Mouse (Mus musculus) ovary, postnatal 14 days (tissue): Measurements from ENCODE around the gene Bcdin3d.

Experiments
- DNase-seq: peaks from one replicate; pipeline ENCODE4 v3.0.0; 2022; ENCODE audit warnings: low spot score

The Bcdin3d gene

DNA sequence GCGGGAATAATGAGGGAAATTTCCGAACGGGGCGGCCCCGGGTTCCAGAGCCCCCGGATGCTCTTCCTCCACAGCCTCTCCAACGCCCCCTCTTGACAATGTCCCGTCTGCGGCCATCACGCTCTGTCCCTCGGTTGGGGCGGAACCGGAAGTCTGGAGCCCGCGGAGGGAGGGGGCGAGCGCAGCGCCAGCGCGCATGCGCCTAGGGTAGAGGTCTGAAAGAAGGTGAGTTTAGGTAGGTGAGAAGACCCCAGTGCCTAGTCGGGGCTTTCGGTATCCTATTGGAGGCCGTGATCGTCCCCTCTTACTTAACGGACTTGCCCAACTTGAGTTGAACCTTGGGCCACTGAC is at the start of gene Bcdin3d:
Gene Bcdin3d, minus strand, starts transcription at position 155 of the 351 bp plus-strand sequence.
- DNase-seq: peak; percentile 87

DNA sequence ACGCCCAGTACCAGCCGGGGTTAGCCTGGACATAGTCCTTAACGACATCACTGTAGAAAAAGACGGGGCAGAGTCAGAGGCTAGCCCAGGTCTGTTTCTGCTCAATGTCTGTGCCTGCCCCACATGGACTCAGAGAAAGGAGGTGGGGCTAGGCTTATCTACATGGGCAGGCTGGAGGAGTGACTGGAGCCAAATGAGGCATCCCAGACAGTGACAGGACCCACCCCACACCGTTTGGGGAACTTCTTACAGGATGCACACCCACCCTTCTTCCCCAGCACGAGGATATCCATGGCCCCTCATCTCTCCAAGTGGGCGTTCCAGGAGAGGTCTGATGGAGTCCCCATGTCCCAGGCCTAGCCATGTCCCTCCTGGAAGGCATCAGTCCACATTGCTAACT is 45.8 kb upstream of the Bcdin3d start:
- no peak for DNase-seq

DNA sequence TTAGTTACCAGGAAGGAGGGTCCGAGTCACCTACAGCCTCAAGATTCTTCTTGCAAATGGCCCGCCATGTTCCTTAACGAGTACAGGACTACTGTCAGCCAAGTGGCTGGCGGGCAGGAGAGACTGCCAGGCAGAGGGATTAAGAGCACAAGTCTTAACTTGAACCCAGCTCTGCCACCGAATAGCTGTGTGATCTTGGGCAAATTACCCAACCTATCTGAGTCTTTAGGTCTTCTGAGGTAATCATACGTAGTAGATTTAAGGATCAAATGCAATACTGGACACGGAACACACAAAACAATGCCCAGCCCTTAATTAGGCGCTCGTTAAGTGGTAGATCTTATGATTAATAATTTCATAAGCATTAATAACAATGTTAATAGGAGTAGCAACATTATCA is 45.1 kb upstream of the Bcdin3d start:
- no peak for DNase-seq

DNA sequence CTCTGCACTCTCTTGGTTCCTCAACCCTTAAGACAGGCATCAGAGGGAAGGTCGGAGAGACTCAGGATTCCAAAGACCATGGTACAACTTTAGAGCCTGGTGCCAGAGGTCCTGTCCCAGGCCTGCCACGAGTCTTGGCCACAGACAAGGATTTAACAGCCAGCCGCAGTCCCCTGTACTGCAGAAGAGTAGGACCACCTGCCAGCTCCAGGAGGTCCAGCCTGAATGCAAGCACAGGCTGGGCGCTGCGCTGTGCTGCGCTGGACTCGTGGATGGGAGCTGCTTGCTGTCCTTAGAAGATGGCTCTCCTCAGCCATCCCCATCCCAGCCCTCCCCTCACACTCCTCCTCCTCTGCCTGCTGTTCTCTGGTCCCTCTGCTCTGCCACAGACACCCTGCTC is 43.2 kb upstream of the Bcdin3d start:
- no peak for DNase-seq

GRCm38 (mm10) chr15:99516715-99517114 is 42.2 kb upstream of the Bcdin3d start:
- no peak for DNase-seq

DNA sequence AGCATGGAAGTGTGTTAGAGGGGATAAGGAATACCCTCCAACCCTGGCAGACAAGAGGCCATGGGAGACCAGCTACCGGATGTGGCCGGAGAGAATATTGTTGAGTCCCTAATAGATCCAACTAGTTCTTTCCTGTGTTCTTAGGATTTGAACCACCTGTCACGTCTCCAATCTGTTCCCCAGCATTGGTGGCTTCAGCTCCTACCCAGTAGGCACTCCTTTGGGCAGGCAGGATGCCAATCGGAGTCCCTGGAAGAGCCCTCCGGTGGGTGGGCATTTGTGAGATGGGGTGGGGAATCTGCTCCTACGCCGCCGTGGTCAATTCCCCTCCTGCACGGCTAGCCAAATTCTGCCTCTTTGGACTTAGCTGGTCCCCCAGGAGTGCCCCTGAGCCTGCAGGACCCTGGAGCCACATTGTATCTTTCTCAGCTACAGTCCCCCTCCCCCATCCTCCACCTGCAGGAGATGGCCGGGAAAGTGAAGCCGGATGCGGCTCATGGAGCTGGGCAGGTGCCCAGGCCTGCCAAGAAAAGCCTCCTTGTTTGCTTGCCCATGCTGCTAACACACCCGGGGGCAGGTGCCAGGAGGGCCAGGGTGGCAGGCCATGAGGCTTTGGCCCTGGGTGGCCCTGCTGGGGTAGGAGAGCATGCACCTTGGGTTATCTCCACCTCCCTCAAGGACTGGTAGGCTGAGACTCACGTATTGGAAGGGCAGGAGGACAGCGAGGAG is 37.4 kb upstream of the Bcdin3d start:
- peak; percentile 34 for DNase-seq

- DNase-seq: no peak
These were observed 36.1 kb upstream of the Bcdin3d start for GRCm38 (mm10) chr15:99510621-99511020.

GRCm38 (mm10) chr15:99509840-99510239 is 35.3 kb upstream of the Bcdin3d start:
- no peak for DNase-seq

DNA sequence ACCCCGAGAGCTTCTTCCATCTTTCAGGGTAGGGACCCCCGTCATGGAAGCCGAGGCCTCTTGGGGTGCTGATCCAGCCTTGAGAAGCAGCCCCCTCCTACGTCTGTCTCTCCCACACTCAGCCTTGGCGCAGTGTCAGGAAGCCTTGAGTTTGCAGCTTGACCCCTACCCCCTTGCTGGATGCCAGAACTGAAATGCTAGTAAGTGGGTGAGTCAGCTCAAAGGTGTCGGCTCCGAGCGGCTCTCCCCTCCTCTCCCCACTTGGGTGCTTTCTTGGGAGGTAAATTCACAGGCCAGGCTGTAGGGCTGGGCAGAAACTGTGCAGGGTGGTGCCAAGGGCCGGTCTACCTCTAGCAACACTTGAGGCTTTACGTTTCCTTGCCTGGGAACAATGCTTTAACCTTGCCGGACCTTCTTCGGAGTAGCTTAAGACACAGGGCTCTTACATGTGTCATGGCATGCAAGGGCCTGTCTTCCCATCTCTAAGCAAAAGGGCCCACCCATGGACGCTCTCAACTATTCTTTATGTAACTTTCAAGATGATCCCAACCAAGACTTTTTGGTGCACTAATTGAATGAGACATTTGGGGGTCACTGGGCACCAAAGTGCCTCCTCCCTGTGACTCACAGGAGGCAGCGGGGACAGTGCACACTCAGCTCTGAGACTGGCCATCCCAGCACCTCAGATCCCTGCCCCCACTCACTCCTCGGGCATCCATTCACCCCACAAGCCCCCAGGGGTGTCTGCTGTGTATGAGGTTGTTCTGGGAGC is 31.0 kb upstream of the Bcdin3d start:
- peak; percentile 47 for DNase-seq

- no peak for DNase-seq
These were observed 28.7 kb upstream of the Bcdin3d start for GRCm38 (mm10) chr15:99503256-99503655.

GRCm38 (mm10) chr15:99502311-99502831 is 27.8 kb upstream of the Bcdin3d start:
- DNase-seq: no peak

- DNase-seq: peak; percentile 34
These were observed 27.0 kb upstream of the Bcdin3d start for GRCm38 (mm10) chr15:99501292-99502260.

- DNase-seq: no peak
These were observed 25.8 kb upstream of the Bcdin3d start for GRCm38 (mm10) chr15:99500320-99500719.

DNA sequence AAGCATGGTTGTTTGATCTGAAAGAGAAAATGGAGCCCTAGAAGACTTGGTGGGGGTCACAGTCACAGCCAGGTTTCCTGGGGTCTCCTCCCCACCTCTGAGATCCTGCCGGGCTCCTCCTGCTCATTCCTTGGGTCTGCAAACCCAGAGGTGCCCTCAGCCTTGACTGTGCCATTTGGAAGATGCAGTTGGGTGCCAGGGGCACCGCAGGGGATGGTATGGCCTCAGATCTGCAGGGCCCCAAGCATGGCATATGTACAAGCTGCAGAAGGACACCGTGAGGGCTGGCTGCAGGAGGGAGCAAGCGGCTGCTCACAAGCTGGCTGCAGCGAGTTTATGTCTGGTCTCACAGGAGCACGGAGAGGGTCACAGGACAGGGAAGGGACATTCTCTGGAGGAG is 25.2 kb upstream of the Bcdin3d start:
- DNase-seq: no peak

DNA sequence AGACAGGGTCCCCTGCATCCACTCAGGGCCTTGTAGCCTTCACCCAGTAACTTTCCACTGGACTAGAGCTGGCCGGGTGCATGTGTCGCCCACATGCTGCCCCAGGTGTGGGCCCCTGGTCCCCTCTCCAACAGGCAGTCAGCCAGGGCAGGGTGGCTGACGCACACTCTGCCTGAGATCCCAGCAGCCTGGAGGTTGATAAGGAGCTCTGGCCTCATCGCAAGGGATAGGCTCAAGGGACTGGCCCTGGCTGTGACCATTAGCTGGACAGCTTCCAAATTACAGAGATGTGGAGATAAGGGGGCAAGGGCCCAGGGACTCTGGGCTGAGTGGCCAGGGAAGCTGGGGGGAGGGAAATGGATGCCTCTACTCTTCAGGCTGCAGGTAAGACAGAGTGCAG is 24.3 kb upstream of the Bcdin3d start:
- DNase-seq: no peak

DNA sequence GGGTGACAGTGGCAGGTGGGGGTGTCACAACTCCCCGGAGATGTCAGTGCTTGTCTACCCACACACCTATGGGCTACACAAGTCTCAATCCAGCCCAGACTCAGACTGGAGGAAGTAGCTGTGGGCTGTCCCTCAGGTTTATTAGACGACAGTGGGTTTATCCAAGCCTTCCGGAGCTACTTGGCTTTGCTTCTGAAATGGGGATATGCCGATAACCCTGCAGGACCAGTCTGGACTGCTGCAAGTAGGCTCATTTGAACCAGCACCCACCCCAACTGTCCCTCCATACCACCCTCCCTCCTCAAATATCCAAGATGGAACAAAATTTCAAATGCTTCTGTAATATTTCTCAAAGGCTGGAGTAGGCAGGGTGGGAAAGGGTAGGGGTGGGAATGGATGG is 23.8 kb upstream of the Bcdin3d start:
- no peak for DNase-seq

GRCm38 (mm10) chr15:99497527-99498242 is 23.2 kb upstream of the Bcdin3d start:
- DNase-seq: peak; percentile 53

GRCm38 (mm10) chr15:99497061-99497460 is 22.5 kb upstream of the Bcdin3d start:
- DNase-seq: no peak

GRCm38 (mm10) chr15:99484745-99485144 is 10.2 kb upstream of the Bcdin3d start:
- no peak for DNase-seq

DNA sequence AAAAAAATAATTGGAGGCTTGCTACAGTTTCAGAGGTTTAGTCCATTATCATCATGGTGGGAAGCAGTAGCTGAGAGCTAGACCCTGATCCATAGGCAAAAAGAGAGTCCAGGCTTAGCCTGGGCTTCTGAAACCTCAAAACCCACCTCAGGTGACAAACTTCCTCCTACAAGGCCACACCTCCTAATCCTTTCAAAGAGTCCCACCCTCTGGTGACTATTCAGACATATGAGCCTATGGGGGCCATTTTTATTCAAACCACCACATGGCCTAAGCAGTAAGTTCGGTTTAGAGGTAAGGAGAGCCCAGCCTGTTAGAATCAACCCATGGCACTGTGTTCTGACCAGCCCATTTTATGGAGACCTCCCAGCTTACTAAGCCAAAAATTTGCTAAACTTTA is 1.3 kb upstream of the Bcdin3d start:
- no peak for DNase-seq

DNA sequence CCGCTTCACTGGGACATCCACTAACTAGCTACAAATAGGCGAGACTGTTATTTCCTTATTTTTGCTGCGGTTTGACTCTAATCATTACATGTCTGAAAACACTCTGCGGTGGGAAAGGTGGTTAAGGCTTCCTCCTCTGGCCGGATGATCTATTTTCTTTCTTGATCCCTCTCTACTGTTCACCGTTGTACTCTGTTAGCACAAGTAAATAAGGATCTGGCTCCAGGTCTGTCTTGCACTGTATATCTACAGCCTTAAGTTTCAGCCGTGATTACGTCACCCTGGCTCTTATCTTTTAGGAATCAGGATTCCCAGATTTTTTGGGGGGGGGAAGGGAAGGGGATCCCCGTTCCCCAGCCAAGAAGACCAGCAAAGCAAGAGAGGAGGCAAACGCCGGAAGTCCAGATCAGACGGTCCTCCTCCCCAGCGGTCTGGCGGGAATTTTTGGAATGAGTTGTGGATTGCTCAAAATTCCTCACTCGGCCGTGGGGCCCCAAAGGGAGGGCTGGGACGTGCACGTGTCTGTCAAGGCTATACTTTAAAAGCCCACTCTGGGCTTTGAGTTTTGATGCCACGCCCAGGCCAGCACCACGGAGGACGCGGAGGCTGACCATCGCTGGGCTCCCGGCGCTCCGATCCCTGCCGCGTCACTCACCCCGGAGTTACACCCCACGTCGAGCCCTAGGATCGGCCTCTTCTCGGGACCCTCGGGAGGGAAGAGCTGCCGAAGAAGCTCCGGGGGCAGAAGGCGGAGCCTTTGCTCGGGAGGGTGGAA is 542 bp downstream of the Bcdin3d start:
- DNase-seq: peak; percentile 45
